Mouse (Mus musculus) neural tube, embryonic 12.5 days (tissue): ENCODE measurements at regions not wholly inside any gene's neighbourhood (a gene's known extent, or its start where the extent isn't known, plus 50 kb on each side); places are given as distances from the start of the nearest gene placed in this dataset.

ENCODE experiments used
- ATAC-seq: fragments of 200-750 bp; cut with Nextera tagmentation; 2 replicates; pipeline ENCODE4 v1.8.0; 2017; ENCODE audit warnings: low read depth, mild to moderate bottlenecking, moderate TSS enrichment, moderate library complexity; ENCODE audit not compliant: low FRiP score
- H3K27ac ChIP-seq: fragments of 300-500 bp; sonication (generic); 2 replicates; pipeline ENCODE4 v1.5.1; 2016
- H3K27me3 ChIP-seq: fragments of 300-500 bp; sonication (generic); replicated peaks from 2 replicates; pipeline ENCODE4 v1.6.1; 2016; ENCODE audit warnings: mild to moderate bottlenecking
- H3K36me3 ChIP-seq: fragments of 300-500 bp; sonication (generic); 2 replicates; pipeline ENCODE4 v1.6.1; 2016; ENCODE audit warnings: mild to moderate bottlenecking
- H3K4me1 ChIP-seq: fragments of 300-500 bp; sonication (generic); 2 replicates; pipeline ENCODE4 v1.6.1; 2016
- H3K4me2 ChIP-seq: fragments of 300-500 bp; sonication (generic); replicated peaks from 2 replicates; pipeline ENCODE4 v1.6.1; 2016; ENCODE audit warnings: mild to moderate bottlenecking
- H3K4me3 ChIP-seq: fragments of 300-500 bp; sonication (generic); 2 replicates; pipeline ENCODE4 v1.5.1; 2016
- H3K9ac ChIP-seq: fragments of 300-500 bp; sonication (generic); 2 replicates; pipeline ENCODE4 v1.6.1; 2016; ENCODE audit warnings: mild to moderate bottlenecking
- H3K9me3 ChIP-seq: fragments of 300-500 bp; sonication (generic); 2 replicates; pipeline ENCODE4 v1.6.1; 2016; ENCODE audit warnings: mild to moderate bottlenecking
- WGBS: fragments of 180-500 bp; shearing (Covaris S2); methylation state at CpG from one replicate; pipeline ENCODE4 v1.1.7; 2016; 5-methylcytosine and 5-hydroxymethylcytosine counted together

GRCm38 (mm10) chr12:109521199-109521780, 68.7 kb downstream of the Dlk1 start:
- Histone ChIP-seq H3K36me3 (no peaks in the 10 kb centered on the region), H3K27ac (no peak overlapping the region), H3K27me3 (no peaks in the 10 kb centered on the region), H3K4me2 (no peak overlapping the region), H3K4me3 (no peak overlapping the region), H3K9me3 (peaks cover 4% of the 10 kb centered on the region; the same call in 1 of the 2 replicates), H3K9ac (no peak overlapping the region), H3K4me1 (peaks cover 20% of the 10 kb centered on the region)
- WGBS: 78% methylated on average over 5 of the region's 5 CpGs
- ATAC-seq: no peak

DNA sequence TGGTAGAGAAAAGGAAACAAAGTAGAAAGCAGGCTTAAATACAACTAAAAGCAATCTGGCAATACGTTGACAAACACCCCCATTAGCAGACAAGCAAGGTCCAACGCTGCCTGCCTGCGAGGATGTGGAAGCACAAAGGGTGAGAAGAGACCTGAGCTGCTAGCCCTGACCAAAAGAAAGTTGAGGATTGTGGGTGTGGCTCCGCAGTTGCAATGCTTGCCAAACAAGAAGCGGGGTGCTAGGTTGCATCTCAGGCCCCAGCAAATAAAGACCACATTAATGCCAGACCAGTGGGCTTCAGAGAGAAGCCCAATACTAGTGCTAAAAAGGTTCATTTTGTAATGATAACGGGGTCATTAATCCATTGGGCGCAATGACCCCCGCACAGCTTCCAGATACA, 67.8 kb downstream of the Dlk1 start:
- Histone ChIP-seq H3K9ac (no peak overlapping the region), H3K9me3 (no peaks in the 10 kb centered on the region), H3K27ac (no peak overlapping the region), H3K27me3 (no peaks in the 10 kb centered on the region), H3K4me2 (no peak overlapping the region), H3K4me1 (peaks cover 20% of the 10 kb centered on the region), H3K4me3 (no peak overlapping the region), H3K36me3 (no peaks in the 10 kb centered on the region)
- ATAC-seq: no peak
- WGBS: 21% methylated on average over 8 of the region's 8 CpGs

DNA sequence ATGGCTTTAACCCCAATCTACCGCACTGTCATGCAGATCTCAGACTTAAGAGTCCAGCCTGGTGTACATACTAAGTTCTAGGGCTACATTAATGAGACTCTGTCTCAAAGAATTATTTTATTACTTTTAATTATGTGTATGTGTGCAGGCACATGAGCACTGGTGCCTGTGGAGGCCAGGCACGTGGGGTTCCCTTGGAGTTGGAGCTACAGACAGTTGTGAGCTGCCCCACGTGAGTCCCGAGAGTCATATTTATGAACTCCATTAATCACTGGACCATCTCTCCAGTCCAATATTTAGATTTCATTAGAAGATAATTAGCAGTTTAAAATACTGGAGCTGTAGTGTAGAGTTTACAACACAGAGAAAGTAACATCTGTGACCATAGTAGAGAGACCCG, 67.2 kb downstream of the Dlk1 start:
- no peaks in the 10 kb centered on the region for H3K27me3 ChIP-seq
- H3K4me1 ChIP-seq: peaks cover 20% of the 10 kb centered on the region
- no peak overlapping the region for H3K9ac ChIP-seq
- no peak overlapping the region for H3K4me3 ChIP-seq
- 26% methylated on average over 5 of the region's 5 CpGs for WGBS
- no peak overlapping the region for H3K4me2 ChIP-seq
- peak; percentile 70 for ATAC-seq
- H3K36me3 ChIP-seq: no peaks in the 10 kb centered on the region
- H3K27ac ChIP-seq: no peak overlapping the region
- no peaks in the 10 kb centered on the region for H3K9me3 ChIP-seq

DNA sequence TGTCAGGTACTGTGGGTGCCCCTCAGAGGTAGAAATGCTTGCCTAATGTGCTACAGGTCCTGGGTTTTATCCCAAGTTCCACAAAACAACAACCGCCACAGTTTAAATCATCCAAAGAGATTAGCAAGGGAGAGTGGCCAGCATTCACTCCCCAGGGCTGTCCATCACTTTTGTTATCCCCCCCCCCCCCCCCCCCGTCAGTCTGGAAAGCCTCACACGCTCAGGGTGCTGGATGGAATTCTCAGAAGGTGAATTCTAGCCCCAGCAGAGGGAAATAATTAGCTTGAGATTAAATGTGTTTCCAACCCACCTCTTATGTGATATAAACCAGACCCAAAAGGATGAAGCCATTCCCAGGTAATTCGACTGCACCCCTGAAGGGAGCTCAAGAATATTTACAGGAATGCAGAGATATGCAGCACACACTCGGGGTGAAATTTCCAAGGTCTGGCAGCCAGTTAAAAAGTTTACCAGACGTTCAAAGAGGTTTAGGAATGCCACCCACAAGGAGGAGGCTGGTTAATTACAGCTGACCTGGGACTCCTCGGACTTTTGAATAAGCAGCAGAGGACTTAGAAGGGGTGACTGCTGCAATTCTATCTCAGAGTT, 65.9 kb downstream of the Dlk1 start:
- Histone ChIP-seq H3K36me3 (no peaks in the 10 kb centered on the region), H3K4me2 (no peak overlapping the region), H3K9ac (no peak overlapping the region), H3K9me3 (no peaks in the 10 kb centered on the region), H3K4me1 (peaks cover 20% of the 10 kb centered on the region), H3K27ac (no peak overlapping the region), H3K27me3 (no peaks in the 10 kb centered on the region), H3K4me3 (no peak overlapping the region)
- WGBS: 18% methylated on average over 7 of the region's 7 CpGs
- no peak for ATAC-seq

DNA sequence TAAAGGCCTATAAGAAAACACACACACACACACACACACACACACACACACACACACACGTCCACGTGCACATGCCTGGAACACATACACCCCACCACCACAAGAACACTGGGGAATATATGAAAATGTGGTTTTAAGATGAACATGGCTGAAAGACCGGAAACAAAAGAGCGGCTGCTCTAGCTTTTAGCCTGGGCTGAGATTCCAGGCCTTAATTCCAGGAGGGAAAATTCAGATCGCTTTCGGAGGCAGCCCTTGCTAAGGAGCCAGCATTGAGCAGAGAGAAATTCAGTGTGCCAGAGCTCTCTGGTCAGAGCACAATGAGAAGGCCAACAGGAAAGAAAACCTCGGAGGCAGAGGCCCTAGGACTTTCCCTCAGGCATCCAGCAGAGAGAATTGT, 65.1 kb downstream of the Dlk1 start:
- H3K4me2 ChIP-seq: no peak overlapping the region
- no peak overlapping the region for H3K27ac ChIP-seq
- H3K9ac ChIP-seq: no peak overlapping the region
- ATAC-seq: no peak
- H3K4me1 ChIP-seq: peaks cover 21% of the 10 kb centered on the region
- H3K4me3 ChIP-seq: no peak overlapping the region
- WGBS: 68% methylated on average over 7 of the region's 7 CpGs
- H3K9me3 ChIP-seq: no peaks in the 10 kb centered on the region
- H3K27me3 ChIP-seq: no peaks in the 10 kb centered on the region
- no peaks in the 10 kb centered on the region for H3K36me3 ChIP-seq

DNA sequence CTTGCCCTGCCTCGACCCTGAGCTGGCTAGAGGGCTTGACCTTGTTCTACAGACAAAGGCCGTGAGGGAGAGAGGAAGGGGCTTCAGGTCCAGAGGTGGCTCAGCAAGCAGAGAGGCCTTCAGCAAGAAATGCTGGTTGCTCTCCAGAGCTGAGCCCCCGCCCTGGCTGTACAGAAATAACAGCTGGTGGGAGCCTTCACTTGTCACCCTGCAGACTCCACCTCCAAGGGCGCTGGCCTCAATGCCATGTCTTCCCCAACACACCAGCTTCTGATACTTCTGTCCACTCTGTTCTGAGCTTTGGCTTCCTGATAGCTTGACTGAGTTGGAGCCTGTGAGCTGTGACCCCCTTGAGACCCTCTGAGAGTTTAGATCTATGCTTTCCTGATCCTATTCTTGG, 64.3 kb downstream of the Dlk1 start:
- peaks cover 25% of the 10 kb centered on the region for H3K4me1 ChIP-seq
- no peak overlapping the region for H3K4me2 ChIP-seq
- no peaks in the 10 kb centered on the region for H3K27me3 ChIP-seq
- 53% methylated on average over 4 of the region's 4 CpGs for WGBS
- ATAC-seq: no peak
- no peaks in the 10 kb centered on the region for H3K36me3 ChIP-seq
- no peaks in the 10 kb centered on the region for H3K9me3 ChIP-seq
- no peak overlapping the region for H3K27ac ChIP-seq
- no peak overlapping the region for H3K9ac ChIP-seq
- H3K4me3 ChIP-seq: no peak overlapping the region

DNA sequence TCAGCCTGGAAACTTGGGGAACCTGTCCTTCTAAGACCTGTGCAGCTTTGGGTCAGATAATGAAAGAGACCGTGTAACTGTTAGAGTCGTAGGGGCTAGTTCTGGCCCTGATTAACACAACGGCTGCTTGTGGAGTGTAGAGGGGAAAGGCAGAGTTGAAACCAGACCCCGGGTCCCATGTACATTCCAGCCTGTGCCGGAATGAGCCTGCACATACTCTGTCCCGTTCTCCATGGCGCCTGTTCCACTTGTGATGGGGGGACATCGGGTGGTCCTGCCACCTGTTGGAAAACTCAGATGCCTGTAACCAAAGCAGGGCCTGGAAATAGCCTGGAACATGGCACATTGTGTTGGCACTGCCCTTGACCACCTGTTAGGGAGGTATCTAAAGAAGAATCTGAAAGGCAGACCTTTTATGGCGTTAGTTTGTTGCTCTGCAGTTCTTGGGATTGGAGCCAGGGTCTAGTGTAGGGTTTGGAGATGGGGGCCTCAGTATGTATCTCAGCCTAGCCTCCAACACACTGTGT, 61.7 kb downstream of the Dlk1 start:
- Histone ChIP-seq H3K4me1 (peaks cover 22% of the 10 kb centered on the region), H3K27me3 (no peaks in the 10 kb centered on the region)
- 90% methylated on average over 9 of the region's 9 CpGs for WGBS

More for the DNA sequence above, 61.7 kb downstream of the Dlk1 start:
- Histone ChIP-seq H3K9ac (no peak overlapping the region), H3K4me2 (no peak overlapping the region), H3K27ac (no peak overlapping the region), H3K36me3 (no peaks in the 10 kb centered on the region), H3K4me3 (no peak overlapping the region), H3K9me3 (no peaks in the 10 kb centered on the region)
- no peak for ATAC-seq
